ENCODE assay signal across 9 mouse cellular contexts in genomic region chr8:57532223-57532622, GRCm38 (mm10). TPM values are rescaled to one million over a fixed set of nuclear protein-coding genes. Genes with fewer than 3 reads are reported as not detected.
A peak's percentile ranks its signal among the peaks of the same experiment; 100 is the strongest.
DNase-seq lines count a peak whose midpoint lies in the region; ATAC-seq and TF ChIP-seq lines count a peak whose summit lies in the region.
"Had no signal": no experiment of that assay in that cellular context is flagged by ENCODE, and none has a peak within 500 bp of the region (broad histone marks: within the 10 kb centered on the region; RNA-seq: fewer than 3 reads in every experiment).

No protein-coding gene starts in this region.

- H3K4me3 ChIP-seq in left cerebral cortex, adult 2 months: no peak overlapping the region
- H3K4me3 ChIP-seq: erythroblast, embryonic 14.5 days had no signal

- no peak for ATAC-seq in cerebellum, adult (ENCODE audit: insufficient number of reproducible peaks, low FRiP score, low TSS enrichment)
- ATAC-seq in erythroid progenitor cell, adult 5-6 weeks (replicated peaks; ENCODE audit: low FRiP score, poor library complexity, severe bottlenecking): no peak

- intact Hi-C loops in left cerebral cortex, adult 2 months (cut with DNase I): loop anchor here (2.0 to 10.0 kb wide), 3 partner anchors 179 to 847 kb away; no protein-coding TSS in a partner anchor

- peak; percentile 55 to 59 for DNase-seq in cerebellum, postnatal 36 days
- DNase-seq in left cerebral cortex, adult 2 months (ENCODE audit: extremely low spot score in 1 of 2, low spot score in 2 of 2): no peak
- no peak for DNase-seq in left cerebral cortex, adult 8-10 months (ENCODE audit: low spot score in 2 of 2)
- DNase-seq in 3T3-L1 (ENCODE audit: low read depth, low spot score) (peak; percentile 54), R1 (ENCODE audit: low read depth, low spot score) (peak; percentile 33)
- DNase-seq in layer of hippocampus, postnatal 36 days: no peak

- TF ChIP-seq CTCF in left cerebral cortex, adult 2 months (IDR thresholded peaks at IDR 0.05): peak; percentile 41

- H3K27ac ChIP-seq in left cerebral cortex, adult 2 months: no peak overlapping the region

RNA-seq across cellular contexts. Expression of gene Hmgb2, which starts 20.5 kb away (rescaled TPM):
- 1 to 10 TPM; 3.9 to 6.4 TPM for total RNA-seq in left cerebral cortex, adult 2 months (2021)
- 1 to 10 TPM; 4.7 to 9.3 (median 5.8) TPM for total RNA-seq in left cerebral cortex, adult 8-10 months (2022)
- 1 to 10 TPM; 4.8 to 5.6 TPM for total RNA-seq in layer of hippocampus, postnatal 36 days (2021)
- total RNA-seq in erythroid progenitor cell, adult 5-6 weeks (2015; ENCODE audit: low replicate concordance): 755 and 757 TPM in 2 replicates
- total RNA-seq in erythroid progenitor cell, adult 5-6 weeks (2017; ENCODE audit: low replicate concordance): 675 and 1,030 TPM in 2 replicates

RNA-seq across cellular contexts. Expression of gene Sap30, which starts 44.6 kb away (rescaled TPM):
- 10 to 100 TPM in 1 of 2 experiments, 1 to 10 TPM in 1; 9.8 to 13.9 TPM for total RNA-seq in left cerebral cortex, adult 2 months (2021)
- 10 to 100 TPM in 1 of 4 experiments, 1 to 10 TPM in 3; 5.3 to 11.1 (median 8.1) TPM for total RNA-seq in left cerebral cortex, adult 8-10 months (2022)
- 10 to 100 TPM; 12.1 to 13.6 TPM for total RNA-seq in layer of hippocampus, postnatal 36 days (2021)
- 19.7 and 29.9 TPM in 2 replicates for total RNA-seq in erythroid progenitor cell, adult 5-6 weeks (2015; ENCODE audit: low replicate concordance)
- total RNA-seq in erythroid progenitor cell, adult 5-6 weeks (2017; ENCODE audit: low replicate concordance): 24.9 and 33.8 TPM in 2 replicates

Comparison
In these comparisons a context has a peak if more than half of its experiments do, and no peak if none do; other contexts are left out.
1. DNase-seq: peak in cerebellum, postnatal 36 days (2 of 2), 3T3-L1 (single experiment) and R1 (single experiment); none in left cerebral cortex, adult 2 months (0 of 2), left cerebral cortex, adult 8-10 months (0 of 2) and layer of hippocampus, postnatal 36 days (0 of 2).
2. RNA of gene Hmgb2, which starts 20.5 kb away (total RNA-seq): 675 to 1,030 TPM in erythroid progenitor cell, adult 5-6 weeks; 3.9 to 6.4 TPM in left cerebral cortex, adult 2 months, 4.7 to 9.3 TPM in left cerebral cortex, adult 8-10 months and 4.8 to 5.6 TPM in layer of hippocampus, postnatal 36 days; every median in the first group is over 10 times any median in the second.